Mouse (Mus musculus) MEL (cell line): ENCODE measurements around the gene Tfb1m. TPM values are rescaled to one million over a fixed set of nuclear protein-coding genes. Genes with fewer than 3 reads are reported as not detected.

Experiments
- DNase-seq: peaks from one replicate; pipeline ENCODE4 v3.0.0; 2011; ENCODE audit warnings: low read depth, low spot score
- H3K27ac ChIP-seq: 2 replicates; pipeline ENCODE4 v1.5.1; 2012; ENCODE audit warnings: low read depth, mild to moderate bottlenecking, control low read depth, low read length, moderate library complexity; ENCODE audit not compliant: control insufficient read depth
- H3K27me3 ChIP-seq, 2 experiments: fragments of 150-350 bp in 1 of 2; sonication (generic) in 1 of 2; 2 replicates each; pipeline ENCODE4 v1.6.1; 2012; ENCODE audit warnings: low read length in 2 of 2, mild to moderate bottlenecking in 2 of 2, improper control_type of control experiment in 1 of 2, moderate library complexity in 1 of 2; ENCODE audit not compliant: insufficient read depth in 2 of 2, control insufficient read depth in 1 of 2
- H3K36me3 ChIP-seq, 2 experiments: 2 replicates each; pipeline ENCODE4 v1.6.1; 2012 to 2014; ENCODE audit warnings: low read length in 2 of 2, improper control_type of control experiment in 1 of 2, inconsistent platforms in 1 of 2, mild to moderate bottlenecking in 1 of 2; ENCODE audit not compliant: insufficient read depth in 2 of 2, control insufficient read depth in 1 of 2
- H3K4me1 ChIP-seq, 2 experiments: fragments of 150-350 bp in 1 of 2; sonication (generic) in 1 of 2; 2 replicates each; pipeline ENCODE4 v1.6.1; 2012; ENCODE audit warnings: low read length in 2 of 2, improper control_type of control experiment in 1 of 2, mild to moderate bottlenecking in 1 of 2; ENCODE audit not compliant: insufficient read depth in 2 of 2, control insufficient read depth in 1 of 2
- H3K4me3 ChIP-seq, 2 experiments: fragments of 150-350 bp in 1 of 2; sonication (generic) in 1 of 2; 2 replicates each; pipeline ENCODE4 v1.5.1; 2012; ENCODE audit warnings: low read depth in 2 of 2, low read length in 2 of 2, mild to moderate bottlenecking in 2 of 2, moderate library complexity in 2 of 2, control low read depth in 1 of 2, improper control_type of control experiment in 1 of 2; ENCODE audit not compliant: control insufficient read depth in 1 of 2, insufficient read depth in 1 of 2
- H3K79me2 ChIP-seq: 2 replicates; pipeline ENCODE4 v1.6.1; 2012; ENCODE audit warnings: mild to moderate bottlenecking, low read length, moderate library complexity; ENCODE audit not compliant: control insufficient read depth, poor library complexity, insufficient read depth
- H3K9ac ChIP-seq: 2 replicates; pipeline ENCODE4 v1.6.1; 2012; ENCODE audit warnings: low read depth, mild to moderate bottlenecking, control low read depth, low read length, moderate library complexity; ENCODE audit not compliant: control insufficient read depth, poor library complexity, severe bottlenecking
- H3K9me3 ChIP-seq: fragments of 150-350 bp; sonication (generic); replicated peaks from 2 replicates; pipeline ENCODE4 v1.6.1; 2012; ENCODE audit warnings: mild to moderate bottlenecking, low read length, improper control_type of control experiment, moderate library complexity; ENCODE audit not compliant: insufficient read depth
- BHLHE40 ChIP-seq: IDR thresholded peaks from 2 replicates; pipeline ENCODE4 v1.6.1; 2012; ENCODE audit warnings: low read depth, mild to moderate bottlenecking, inconsistent platforms, low read length, improper control_type of control experiment, borderline replicate concordance
- CHD1 ChIP-seq: IDR thresholded peaks from 2 replicates; pipeline ENCODE4 v1.6.1; 2012; ENCODE audit warnings: low read depth, mild to moderate bottlenecking, inconsistent platforms, low read length, improper control_type of control experiment
- CTCF ChIP-seq, 3 experiments: IDR thresholded peaks in 2 of 3; conservative IDR thresholded peaks in 1 of 3; 2 replicates each; pipeline ENCODE4 v1.5.1; 2011 to 2012; ENCODE audit warnings: low read length in 3 of 3, low read depth in 2 of 3, mild to moderate bottlenecking in 2 of 3, improper control_type of control experiment in 1 of 3, inconsistent platforms in 1 of 3, mixed read lengths in 1 of 3, moderate library complexity in 1 of 3; ENCODE audit not compliant: control insufficient read depth in 1 of 3, insufficient read depth in 1 of 3, poor library complexity in 1 of 3, severe bottlenecking in 1 of 3
- ELF1 ChIP-seq: IDR thresholded peaks from 2 replicates; pipeline ENCODE4 v1.6.1; 2014; ENCODE audit warnings: low read depth, mild to moderate bottlenecking, inconsistent platforms, low read length, improper control_type of control experiment, moderate library complexity
- EP300 ChIP-seq, 2 experiments: IDR thresholded peaks; 2 replicates each; pipeline ENCODE4 v1.6.1; 2011; ENCODE audit warnings: improper control_type of control experiment in 2 of 2, low read length in 2 of 2, low read depth in 1 of 2, mild to moderate bottlenecking in 1 of 2
- GATA1 ChIP-seq: IDR thresholded peaks from 2 replicates; pipeline ENCODE4 v1.6.1; 2011; ENCODE audit warnings: low read depth, low read length, improper control_type of control experiment
- HCFC1 ChIP-seq: IDR thresholded peaks from 2 replicates; pipeline ENCODE4 v1.6.1; 2012; ENCODE audit warnings: low read depth, mild to moderate bottlenecking, inconsistent platforms, low read length, improper control_type of control experiment, moderate library complexity
- KAT2A ChIP-seq: conservative IDR thresholded peaks from 2 replicates; pipeline ENCODE4 v1.6.1; 2012; ENCODE audit warnings: low read depth, low read length, improper control_type of control experiment, inconsistent platforms
- MAFK ChIP-seq: IDR thresholded peaks from 2 replicates; pipeline ENCODE4 v1.6.1; 2011; ENCODE audit warnings: low read depth, mild to moderate bottlenecking, low read length, improper control_type of control experiment, borderline replicate concordance
- MEF2A ChIP-seq: IDR thresholded peaks from 2 replicates; pipeline ENCODE4 v1.6.1; 2014; ENCODE audit warnings: low read depth, mild to moderate bottlenecking, inconsistent platforms, low read length, improper control_type of control experiment; ENCODE audit not compliant: poor library complexity, insufficient replicate concordance, severe bottlenecking; ENCODE audit errors: extremely low read depth
- MYC ChIP-seq: IDR thresholded peaks from 2 replicates; pipeline ENCODE4 v1.6.1; 2011; ENCODE audit warnings: low read depth, mild to moderate bottlenecking, low read length, improper control_type of control experiment, moderate library complexity
- NELFE ChIP-seq: IDR thresholded peaks from 2 replicates; pipeline ENCODE4 v1.6.1; 2011; ENCODE audit warnings: low read depth, low read length, improper control_type of control experiment
- NRF1 ChIP-seq: IDR thresholded peaks from 2 replicates; pipeline ENCODE4 v1.6.1; 2014; ENCODE audit warnings: low read depth, mild to moderate bottlenecking, inconsistent platforms, low read length, improper control_type of control experiment, moderate library complexity; ENCODE audit not compliant: poor library complexity, insufficient read depth, severe bottlenecking
- POLR2AphosphoS2 ChIP-seq: IDR thresholded peaks from 2 replicates; pipeline ENCODE4 v1.6.1; 2011; ENCODE audit warnings: low read length, improper control_type of control experiment
- RAD21 ChIP-seq: IDR thresholded peaks from 2 replicates; pipeline ENCODE4 v1.6.1; 2011; ENCODE audit warnings: mild to moderate bottlenecking, low read depth, low read length, improper control_type of control experiment
- SIN3A ChIP-seq: IDR thresholded peaks from 2 replicates; pipeline ENCODE4 v1.6.1; 2012; ENCODE audit warnings: low read length, improper control_type of control experiment, inconsistent platforms
- SMC3 ChIP-seq: IDR thresholded peaks from 2 replicates; pipeline ENCODE4 v1.6.1; 2011; ENCODE audit warnings: low read depth, low read length, improper control_type of control experiment
- TAL1 ChIP-seq: IDR thresholded peaks from 2 replicates; pipeline ENCODE4 v1.6.1; 2012; ENCODE audit warnings: mild to moderate bottlenecking, inconsistent platforms, low read length, moderate library complexity, mixed read lengths
- TCF12 ChIP-seq: IDR thresholded peaks from 2 replicates; pipeline ENCODE4 v1.6.1; 2014; ENCODE audit warnings: low read depth, mild to moderate bottlenecking, inconsistent platforms, low read length, improper control_type of control experiment, moderate library complexity
- USF1 ChIP-seq: IDR thresholded peaks from 2 replicates; pipeline ENCODE4 v1.6.1; 2014; ENCODE audit warnings: low read depth, mild to moderate bottlenecking, inconsistent platforms, low read length, improper control_type of control experiment, moderate library complexity
- ZC3H11A ChIP-seq: IDR thresholded peaks from 2 replicates; pipeline ENCODE4 v1.6.1; 2012; ENCODE audit warnings: low read depth, mild to moderate bottlenecking, inconsistent platforms, low read length, improper control_type of control experiment
- ZNF384 ChIP-seq: IDR thresholded peaks from 2 replicates; pipeline ENCODE4 v1.6.1; 2012; ENCODE audit warnings: low read depth, mild to moderate bottlenecking, inconsistent platforms, low read length, improper control_type of control experiment
- polyA plus RNA-seq, 2 experiments: library from polyadenylated mRNA; stranded (reverse) in 1 of 2; unstranded in 1 of 2; fragments of >175 nt in 1 of 2; fragments of >200 nt in 1 of 2; gene quantifications; 2 replicates each; pipeline versions ENCODE4 v1.2.1 to v1.2.4; 2012; ENCODE audit warnings: low replicate concordance in 2 of 2, low read depth in 1 of 2; ENCODE audit not compliant: insufficient read length in 2 of 2, insufficient read depth in 1 of 2, missing spikeins in 1 of 2
- total RNA-seq: library from RNA; depleted of rRNA; stranded (reverse); fragments of 300-350 nt; gene quantifications from 2 replicates; pipeline ENCODE4 v1.2.3, GENCODE M21; 2012

The Tfb1m gene
- total and polyA plus RNA-seq, 3 experiments, result 9.2 to 13.6 TPM; not detected in 1

- Histone ChIP-seq H3K27ac (no peak overlapping the region), H3K4me1 (no peaks in the 10 kb centered on the region), H3K4me3 (no peak overlapping the region), H3K79me2 (no peaks in the 10 kb centered on the region), H3K36me3 (no peaks in the 10 kb centered on the region), H3K9ac (no peak overlapping the region), H3K9me3 (no peaks in the 10 kb centered on the region), H3K27me3 (peaks cover 2 to 5% of the 10 kb centered on the region in 2 experiments; a peak in 2 of 4 replicates)
- TF ChIP-seq TAL1, result no peak
- TF ChIP-seq ZC3H11A, result peak; percentile 60
- TF ChIP-seq ELF1, result no peak
- TF ChIP-seq USF1, result no peak
- TF ChIP-seq HCFC1, result no peak
- no peak for TF ChIP-seq TCF12
- peak; percentile 92 for TF ChIP-seq RAD21
- no peak for TF ChIP-seq MEF2A
- TF ChIP-seq NELFE, result no peak
- peak; percentile 53; the same call in 1 of the 2 replicates for TF ChIP-seq ZNF384
- no peak for TF ChIP-seq MYC
- no peak for TF ChIP-seq BHLHE40
- TF ChIP-seq SMC3, result peak; percentile 67
- TF ChIP-seq CHD1, result no peak
- TF ChIP-seq CTCF (IDR thresholded peaks at IDR 0.05 in 2 of 3, conservative IDR thresholded peaks at IDR 0.05 in 1 of 3; ENCODE audit: control insufficient read depth in 1 of 3, insufficient read depth in 1 of 3, low read depth in 2 of 3, low read length in 3 of 3, poor library complexity in 1 of 3, severe bottlenecking in 1 of 3), result peak; percentile 75 to 86 (median 78)
- TF ChIP-seq MAFK, result no peak
- TF ChIP-seq EP300 (IDR thresholded peaks at IDR 0.05; ENCODE audit: low read depth in 1 of 2, low read length in 2 of 2), result no peak
- no peak for TF ChIP-seq POLR2AphosphoS2
- TF ChIP-seq SIN3A, result no peak
- TF ChIP-seq NRF1, result no peak
- DNase-seq, result peak; percentile 66
These were observed 13.3 kb upstream of the Tfb1m start for GRCm38 (mm10) chr17:3570876-3571275.

DNA sequence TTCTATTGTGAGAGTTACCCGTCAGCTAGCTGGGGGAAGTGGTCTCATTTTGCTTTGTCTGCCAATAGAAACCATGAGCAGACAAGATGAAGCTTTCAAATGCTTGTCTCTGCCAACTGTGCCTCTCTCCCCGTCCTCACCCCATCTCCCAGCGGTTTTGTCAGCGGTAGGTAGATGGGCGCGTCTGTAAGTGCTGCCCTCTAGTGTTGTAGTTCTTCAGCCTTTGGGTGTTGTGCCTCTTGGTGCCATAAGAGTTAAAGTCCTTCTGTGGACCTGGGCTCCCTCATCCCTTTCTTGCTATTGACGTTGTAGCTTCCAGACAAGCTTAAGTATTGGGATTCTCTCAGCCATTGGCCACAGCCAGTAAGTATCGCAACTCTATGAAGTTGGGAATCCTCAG is 4.8 kb upstream of the Tfb1m start:
- DNase-seq, result no peak
- Histone ChIP-seq H3K79me2 (peaks cover 2% of the 10 kb centered on the region; the same call in 1 of the 2 replicates), H3K27ac (no peak overlapping the region), H3K4me3 (no peak overlapping the region), H3K9me3 (no peaks in the 10 kb centered on the region), H3K4me1 (peaks cover 2 to 5% of the 10 kb centered on the region in 2 experiments; a peak in 3 of 4 replicates), H3K27me3 (peaks cover 0 to 3% of the 10 kb centered on the region in 2 experiments; a peak in 1 of 4 replicates), H3K36me3 (peaks cover 0 to 6% of the 10 kb centered on the region in 2 experiments; a peak in 2 of 4 replicates), H3K9ac (no peak overlapping the region)
- no peak for TF ChIP-seq GATA1
- TF ChIP-seq KAT2A, result no peak
- peak; percentile 9 to 22 (median 15); a peak in 2 of 6 replicates for TF ChIP-seq CTCF (IDR thresholded peaks at IDR 0.05 in 2 of 3, conservative IDR thresholded peaks at IDR 0.05 in 1 of 3; ENCODE audit: control insufficient read depth in 1 of 3, insufficient read depth in 1 of 3, low read depth in 2 of 3, low read length in 3 of 3, poor library complexity in 1 of 3, severe bottlenecking in 1 of 3)
- TF ChIP-seq, all 39 proteins: peak for 1
